Mouse (Mus musculus): Measurements from ENCODE around the gene Ptprg.
"Not testable (repeated sequence)": the region's sequence is repeated elsewhere in the genome, so short reads cannot be mapped to it uniquely, and the experiment has no call there.

Ptprg gene

DNA sequence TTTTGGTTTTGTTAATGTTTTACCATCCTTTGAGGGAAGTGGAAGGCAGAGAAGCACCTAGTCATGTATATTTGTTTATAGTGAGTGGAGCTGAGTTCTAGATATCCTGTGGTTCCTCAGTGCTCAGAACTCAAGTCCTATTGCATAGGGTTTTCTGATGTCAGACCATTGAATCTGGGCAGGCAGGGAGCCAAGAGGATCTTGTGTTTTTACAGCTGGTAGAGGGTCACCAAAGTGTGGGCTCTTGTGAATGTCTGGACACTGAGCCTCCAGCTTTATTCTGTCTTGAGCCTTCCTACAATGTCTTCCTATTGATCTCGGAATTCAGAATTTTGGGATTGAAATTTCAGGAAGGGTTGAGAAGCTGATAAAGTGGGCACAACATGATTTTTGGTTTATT, 206.0 kb downstream of the Ptprg start:
- no peak for DNase-seq

DNA sequence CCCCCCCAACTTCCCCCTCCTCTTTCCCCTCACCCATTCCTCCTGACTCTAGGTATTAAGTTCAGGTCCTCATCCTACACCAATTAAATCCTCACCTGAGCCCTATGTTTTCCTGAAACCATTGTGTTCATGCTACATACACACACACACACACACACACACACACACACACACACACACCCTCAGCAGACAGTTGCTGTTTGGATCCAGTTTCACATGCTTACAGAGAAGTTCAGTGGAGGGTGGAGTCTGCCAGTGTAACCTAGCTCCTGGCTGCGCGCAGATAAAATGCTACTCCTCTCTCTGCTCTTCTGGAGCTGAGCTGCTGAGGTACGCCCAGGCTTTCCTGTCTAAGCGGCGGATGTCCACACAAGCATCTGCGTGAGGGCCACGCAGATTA, 209.7 kb downstream of the Ptprg start:
- no peak for DNase-seq

DNA sequence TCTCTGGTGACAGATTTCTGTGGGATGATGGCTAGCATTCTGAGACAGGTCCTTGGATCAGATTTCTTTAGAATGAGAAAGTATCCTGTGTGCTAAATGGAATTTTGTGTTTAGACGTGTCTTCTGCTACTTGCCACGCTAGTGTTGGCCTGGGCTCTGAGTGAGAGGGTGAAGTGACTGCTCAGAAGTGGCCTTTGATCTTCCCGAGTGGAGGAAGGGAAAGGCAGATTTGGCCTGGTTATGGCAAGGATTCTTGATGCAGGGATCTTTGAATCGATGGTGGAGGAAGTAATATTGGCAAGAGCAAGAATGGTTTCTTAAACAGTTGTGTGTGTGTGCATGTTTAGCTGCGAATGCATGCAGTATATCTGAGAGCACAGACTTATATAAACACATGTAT, 219.4 kb downstream of the Ptprg start:
- no peak for DNase-seq

DNA sequence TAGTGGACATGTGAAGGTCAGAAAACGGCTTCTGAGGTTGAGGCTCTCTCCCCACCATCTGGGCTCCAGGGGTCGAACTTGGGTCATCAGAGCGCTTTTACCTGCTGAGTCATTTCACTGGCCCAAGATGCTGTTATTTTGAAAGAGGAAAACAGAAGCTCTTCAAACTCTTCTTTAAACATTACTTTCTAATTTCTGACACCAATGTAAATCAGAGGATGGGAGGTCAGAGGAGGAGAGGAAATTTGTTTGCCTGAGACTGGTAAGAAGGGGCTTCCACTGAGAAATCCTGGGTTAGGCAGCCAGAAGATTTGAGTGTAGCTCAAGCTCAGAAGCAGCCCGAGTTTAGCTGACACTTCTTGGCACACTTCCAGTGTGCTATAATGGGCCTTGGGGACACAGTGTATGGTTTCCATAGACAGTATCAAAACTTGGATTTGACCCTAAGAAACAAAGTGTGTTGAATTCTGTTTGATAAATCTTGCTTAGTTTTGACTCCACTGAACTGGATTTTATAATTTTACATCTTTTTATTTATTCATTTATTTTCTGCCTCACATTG, 221.2 kb downstream of the Ptprg start:
- no peak for DNase-seq

DNA sequence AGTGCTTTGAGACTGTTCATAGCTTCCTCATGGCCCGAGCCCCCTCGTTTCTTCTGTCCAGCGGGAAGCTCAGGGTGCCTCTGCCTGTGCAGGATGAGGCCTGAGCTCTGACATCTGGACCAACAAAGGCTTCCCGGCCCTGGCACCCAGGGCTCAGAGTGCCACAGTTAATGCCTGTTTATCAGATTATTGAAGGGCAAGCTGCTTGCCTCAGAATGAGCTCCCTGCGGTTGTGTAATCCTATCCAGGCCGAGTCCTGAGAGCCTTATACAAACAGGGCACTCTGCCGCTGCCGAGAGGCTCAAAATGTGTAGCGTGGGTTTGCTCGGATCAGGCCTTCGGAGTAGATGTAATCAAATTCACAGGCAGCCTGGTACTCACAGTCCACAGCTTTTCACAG, 221.9 kb downstream of the Ptprg start:
- peak in 1 of 2 experiments; percentile 1 for DNase-seq

DNA sequence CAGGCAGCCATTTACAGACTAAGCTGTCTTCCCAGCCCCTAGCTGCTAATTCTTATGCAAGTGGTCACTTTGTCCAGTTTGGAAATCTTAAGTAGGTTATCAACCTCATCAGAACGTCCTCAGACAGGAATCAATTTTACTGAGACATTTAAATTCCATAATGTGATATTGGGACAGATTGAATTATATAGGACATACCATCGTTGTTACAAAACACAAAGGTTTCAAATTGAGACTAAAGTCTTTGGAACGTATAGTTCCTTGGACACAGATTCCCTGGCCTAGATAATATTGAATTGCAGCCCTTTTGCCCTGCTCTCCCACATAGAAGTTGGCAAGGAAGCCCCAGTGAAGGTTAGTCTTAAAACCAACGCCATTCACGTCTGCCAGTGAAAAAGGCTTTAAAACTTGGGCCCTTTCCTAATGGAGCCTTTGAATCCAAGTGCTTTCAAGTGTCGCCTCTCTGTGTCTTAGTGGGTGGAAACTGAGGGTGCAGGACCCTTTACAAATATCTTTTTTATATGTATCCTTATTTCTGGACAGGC, 222.7 kb downstream of the Ptprg start:
- no peak for DNase-seq

DNA sequence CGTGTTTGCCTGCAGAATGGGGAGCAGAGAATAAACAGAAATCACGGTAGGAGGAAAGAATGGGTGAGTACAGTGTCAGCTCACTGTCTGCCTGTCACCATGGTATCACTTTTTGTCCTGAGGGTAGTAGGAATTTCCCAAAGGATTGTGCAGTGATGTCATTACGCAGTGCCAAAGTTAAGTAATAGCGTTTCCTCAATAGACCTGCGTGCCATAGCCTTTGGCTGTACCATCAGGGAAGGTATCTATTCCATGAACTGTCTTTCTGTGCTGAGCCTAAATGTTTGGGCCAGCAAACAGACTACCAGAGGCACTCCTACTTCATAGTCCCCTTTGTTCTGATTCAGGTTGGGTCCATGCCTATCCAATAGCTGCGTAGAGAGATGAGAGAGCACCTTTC, 223.2 kb downstream of the Ptprg start:
- no peak for DNase-seq

DNA sequence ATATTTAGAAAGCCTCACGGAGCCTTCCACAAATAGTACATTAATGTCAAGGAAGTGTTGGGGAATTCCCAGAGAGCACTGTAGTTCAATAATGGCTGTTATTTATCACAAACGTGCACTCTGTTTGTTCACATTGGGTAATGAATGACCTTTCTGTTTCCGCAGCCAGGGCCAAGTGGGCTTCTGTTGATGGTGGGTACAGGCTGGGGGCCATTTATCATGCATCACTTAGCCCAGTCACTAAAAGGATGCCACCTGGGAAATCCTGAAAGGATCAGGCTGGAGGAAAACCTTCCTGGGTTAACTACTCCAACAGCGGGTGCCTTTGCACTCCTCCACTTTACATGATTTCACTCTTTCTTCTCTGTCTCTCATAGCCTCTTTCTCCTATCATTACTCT, 237.9 kb downstream of the Ptprg start:
- no peak for DNase-seq

DNA sequence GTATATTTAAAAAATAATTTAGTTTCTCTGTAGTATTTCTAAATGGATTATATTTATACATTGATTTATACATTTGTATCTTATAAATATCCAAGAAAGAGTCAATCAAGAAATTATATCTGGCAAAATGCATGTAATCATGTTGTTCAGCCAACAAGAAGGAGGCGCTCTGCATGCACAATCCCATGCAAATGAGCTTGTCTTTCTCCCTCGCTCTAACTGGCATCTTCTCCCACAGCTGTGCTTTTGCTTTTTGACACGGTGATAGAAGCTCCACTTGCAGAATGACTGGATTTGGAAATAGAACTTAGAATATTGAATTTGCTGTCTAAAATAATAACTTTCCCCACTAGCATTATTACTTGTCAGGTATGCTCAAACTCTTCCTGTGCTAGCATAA, 240.5 kb downstream of the Ptprg start:
- no peak for DNase-seq

DNA sequence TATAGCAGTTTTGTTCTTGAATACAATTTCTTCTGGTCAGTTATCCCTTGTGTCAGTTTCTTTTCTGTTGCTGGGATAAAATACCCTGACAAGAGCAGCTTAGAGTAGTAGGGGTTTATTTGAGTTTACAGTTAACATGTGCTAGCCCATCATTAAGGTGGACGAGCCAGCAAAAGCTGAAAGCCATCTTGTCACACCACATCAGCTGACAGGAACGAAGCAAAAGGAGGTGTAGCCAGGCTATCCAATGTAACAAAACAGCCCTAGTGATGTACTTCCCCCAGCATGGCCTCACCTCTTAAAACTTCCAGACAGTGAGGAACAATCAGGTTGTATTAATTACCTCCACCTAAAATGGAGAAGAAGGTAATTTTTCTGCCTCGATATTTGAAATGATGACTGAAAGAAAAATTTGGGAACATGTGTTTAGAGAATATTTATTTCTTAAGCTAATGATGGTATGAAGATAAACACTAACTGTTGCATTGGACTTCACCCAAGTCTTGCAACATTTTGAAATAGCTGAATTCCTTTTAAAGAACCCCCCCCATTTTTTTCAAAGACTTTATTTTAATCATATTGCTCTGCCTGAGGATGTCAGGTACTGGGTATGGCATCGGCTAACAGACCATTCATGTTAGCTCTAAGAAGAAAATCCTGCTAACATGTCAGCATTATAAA, 249.2 kb downstream of the Ptprg start:
- DNase-seq, result no peak

DNA sequence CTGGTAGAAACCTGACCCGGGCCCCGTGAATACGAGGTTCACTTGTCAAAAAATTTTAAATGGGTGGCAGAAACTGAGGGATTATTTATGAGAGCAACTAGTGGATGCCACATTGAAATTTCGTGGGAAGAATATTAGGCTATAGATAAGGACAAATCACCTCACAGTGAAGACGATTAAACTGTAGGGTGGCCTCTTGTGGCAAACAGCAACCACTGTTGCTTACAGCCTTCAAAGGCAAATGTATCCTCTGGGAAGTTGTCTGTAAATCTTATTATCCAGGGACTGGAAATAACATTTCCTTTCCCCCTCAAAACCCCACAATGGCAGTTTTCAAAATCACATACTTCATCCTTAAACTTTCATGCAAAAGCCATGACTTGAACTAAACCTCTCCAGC, 253.3 kb downstream of the Ptprg start:
- no peak for DNase-seq

DNA sequence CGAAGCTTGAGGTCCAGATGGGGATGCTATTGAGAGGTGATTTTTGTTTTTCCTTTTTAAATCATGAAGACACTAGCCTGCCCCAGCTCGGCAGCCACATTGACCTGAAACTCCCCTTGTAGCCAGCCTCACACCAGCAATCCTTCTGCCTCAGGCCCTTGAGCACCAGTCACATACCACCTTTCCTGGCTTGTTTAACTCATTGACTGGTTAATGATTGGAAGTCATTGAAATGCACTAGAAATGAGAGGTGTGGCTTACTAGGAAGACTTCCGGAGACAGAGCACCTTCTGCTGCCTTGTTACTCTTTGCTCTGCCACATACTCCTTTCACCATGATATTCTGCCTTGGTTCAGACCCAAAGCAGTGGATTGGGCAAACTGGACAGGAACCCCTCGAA, 254.1 kb downstream of the Ptprg start:
- no peak for DNase-seq

DNA sequence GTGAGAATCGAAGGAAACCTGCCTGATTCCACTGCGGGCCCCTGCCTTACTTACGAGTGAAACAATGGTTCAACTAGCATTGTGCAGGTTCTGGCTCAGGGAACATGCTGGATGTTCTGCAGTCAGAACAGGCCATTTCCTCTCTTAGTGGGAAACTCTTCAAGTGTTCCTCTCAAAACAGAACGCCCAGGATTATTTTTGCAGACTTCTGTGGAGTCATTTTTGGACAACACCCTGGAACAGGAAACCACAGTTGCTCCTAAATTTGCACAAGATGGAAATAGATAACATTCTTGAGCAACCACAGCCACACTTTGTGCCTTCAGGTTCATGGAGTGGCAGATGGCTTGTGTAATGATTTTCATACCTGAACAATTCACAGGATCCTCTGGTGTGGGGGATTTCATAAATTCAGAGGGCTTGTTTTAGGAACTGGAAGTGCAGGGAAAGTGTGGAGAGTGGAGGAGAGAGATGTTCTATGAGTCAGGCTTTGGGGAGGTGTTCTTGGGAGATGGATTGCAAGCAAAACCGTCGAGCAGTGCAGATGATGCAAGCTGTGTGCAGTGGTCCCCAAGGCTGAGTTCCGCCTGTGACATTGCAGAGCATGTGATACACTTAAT, 257.9 kb downstream of the Ptprg start:
- DNase-seq, result no peak

DNA sequence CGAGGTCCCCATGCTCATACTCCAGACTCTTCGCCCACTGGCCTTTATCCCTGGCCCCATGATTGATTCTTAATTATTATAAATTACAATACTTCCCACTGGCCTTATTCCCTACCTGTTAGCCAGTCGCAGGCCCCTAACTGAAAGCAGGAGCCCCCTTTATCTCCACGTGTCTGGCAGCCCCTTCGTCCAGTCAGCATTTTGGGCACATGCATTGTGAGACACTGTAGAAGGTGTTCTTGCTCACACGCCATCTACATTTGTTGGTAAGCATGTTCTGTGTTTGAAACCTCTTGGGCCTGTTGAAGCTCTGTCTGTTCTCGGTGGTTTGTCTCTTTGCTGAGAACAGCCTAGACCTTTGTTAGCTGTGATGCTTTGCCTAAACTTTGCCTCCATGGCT, 259.0 kb downstream of the Ptprg start:
- DNase-seq, result no peak

DNA sequence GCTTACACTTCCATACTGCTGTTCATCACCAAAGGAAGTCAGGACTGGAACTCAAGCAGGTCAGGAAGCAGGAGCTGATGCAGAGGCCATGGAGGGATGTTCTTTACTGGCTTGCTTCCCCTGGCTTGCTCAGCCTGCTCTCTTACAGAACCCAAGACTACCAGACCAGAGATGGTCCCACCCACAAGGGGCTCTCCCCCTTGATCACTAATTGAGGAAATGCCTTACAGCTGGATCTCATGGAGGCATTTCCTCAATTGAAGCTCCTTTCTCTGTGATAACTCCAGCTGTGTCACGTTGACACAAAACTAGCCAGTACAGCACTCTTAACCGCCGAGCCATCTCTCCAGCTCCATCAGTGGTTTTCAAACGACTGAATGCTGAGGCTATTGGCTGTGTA, 261.5 kb downstream of the Ptprg start:
- not testable (repeated sequence) for DNase-seq

DNA sequence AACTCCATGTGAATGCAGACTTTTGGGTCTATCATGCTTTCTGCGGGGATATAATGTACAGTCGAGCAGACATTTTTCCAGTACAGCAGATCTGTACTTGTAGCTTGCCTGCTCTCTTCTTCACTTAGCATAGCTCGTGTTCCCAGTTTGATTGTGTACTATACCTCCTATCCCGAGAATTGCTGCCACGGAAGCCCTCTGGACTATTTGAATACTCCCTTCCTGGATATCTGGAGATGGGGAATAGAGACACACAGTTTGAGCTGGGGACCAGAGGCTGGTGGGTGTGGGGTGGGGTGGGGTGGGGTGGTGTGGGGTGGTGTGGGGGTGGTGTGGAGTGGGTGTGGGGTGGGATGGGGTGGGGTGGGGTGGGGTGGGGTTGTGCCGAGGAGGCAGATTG, 263.9 kb downstream of the Ptprg start:
- DNase-seq, result no peak

DNA sequence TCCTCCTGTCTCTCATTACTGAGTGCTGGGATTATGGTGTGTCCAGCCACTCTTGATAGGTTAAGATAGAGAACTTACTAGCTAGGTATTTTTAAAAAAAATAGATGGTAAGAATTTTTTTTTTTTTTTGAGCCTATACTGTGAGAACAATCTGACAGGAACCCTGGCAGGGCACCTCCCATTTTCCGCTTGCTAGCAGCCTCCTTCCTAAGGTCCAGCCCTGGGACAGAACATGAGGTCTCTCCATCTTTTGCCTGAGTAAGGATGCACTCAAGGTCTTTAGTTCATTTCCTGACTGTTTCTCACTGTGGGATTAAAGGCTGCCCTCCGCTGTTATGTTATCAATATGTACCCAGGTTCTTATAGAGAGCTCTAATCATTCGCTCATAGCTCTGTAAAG, 264.7 kb downstream of the Ptprg start:
- DNase-seq, result no peak

DNA sequence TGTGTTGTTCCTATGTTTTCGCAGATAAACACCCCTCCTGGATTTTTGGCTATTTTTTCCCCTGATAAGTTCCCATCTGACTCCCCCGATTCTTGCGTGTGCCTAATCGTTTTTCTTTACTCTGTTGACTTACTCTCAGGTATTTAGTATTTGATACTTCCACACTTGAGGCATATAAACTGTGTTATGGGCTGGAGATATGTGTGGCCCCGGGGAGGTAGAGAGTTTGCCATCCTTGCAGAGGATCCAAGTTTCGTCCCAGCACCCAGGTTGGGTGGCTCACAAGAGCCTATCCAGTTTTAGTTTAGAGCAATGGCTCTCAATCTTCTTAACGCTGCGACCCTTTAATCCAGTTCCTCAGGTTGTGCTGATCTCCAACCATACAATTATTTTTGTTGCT, 265.4 kb downstream of the Ptprg start:
- no peak for DNase-seq

DNA sequence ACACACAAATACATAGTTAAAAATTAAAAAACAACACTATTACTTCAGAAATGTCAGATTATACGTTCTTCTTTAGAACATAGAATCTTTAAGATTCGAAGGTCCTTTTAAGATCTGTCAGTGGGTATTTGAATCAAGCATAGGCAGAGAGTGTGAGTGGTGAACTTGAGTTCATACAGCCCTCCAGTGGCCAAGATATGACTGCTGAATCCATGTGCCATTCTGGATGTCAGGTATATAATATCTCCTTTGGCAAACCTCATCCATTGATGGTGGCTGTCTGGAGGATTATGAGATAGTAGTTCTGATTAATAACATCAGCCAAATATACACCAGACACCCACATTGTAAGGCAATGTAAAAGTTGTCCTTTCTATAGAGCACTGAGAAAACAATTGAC, 266.0 kb downstream of the Ptprg start:
- no peak for DNase-seq

DNA sequence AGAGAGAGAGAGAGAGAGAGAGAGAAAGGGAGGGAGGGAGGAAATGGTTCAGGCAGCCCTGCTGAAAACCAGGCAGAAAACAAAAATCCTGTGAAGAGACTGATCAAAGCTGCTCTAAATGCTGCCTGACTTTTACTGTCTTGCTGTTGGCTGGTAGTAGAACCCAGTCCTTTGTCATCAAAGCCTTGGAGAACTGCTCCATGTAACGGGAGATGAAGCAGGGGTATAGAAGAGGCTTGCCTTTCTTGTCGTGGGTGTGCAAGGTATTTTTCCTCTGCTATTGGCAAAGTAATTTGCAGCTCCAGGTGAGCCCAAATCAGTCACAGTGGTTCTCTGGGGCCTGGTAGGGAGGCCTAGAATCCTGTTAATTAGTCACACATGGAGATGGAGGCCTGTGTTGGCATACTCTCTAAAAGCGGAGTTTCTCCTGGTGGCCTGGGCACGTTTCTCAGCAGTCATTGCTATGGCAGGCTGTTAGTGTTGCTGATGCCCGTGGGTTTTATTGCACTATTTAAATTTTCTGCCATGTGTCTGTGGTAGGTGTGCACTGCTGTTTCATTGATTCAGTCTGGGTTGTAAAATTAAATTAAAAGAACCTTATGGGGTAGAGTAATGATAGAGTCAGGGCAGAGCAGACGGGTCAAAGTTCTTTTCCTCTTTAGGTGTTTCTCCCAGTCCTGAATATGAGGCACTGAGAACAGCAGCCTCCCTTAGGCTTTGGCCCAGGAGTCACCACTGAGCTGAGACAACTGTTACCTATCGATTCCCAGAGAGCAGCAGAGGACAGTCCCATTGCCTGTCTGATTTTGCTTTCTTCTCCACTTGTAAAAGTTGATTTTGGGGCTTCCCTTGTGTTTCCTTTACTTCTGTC, 269.7 kb downstream of the Ptprg start:
- DNase-seq, result no peak

DNA sequence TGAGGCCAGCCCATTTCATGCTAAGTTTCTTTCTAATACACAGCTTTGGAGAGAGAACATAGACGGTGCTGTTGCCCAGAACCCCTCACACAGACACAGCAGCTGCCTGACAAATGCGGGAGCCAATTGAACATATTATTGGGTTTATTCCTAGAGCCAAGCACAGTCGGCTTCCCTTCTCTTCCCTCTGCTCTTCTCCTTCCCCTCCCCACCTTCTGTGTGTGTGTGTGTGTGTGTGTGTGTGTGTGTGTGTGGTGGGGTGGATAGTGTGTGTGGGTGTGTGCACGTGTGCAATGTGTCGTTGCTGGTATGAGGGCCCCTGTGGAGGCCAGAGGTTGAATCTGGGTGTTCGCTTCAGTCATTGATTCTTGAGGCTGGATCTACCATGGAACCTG, 270.4 kb downstream of the Ptprg start:
- no peak for DNase-seq

DNA sequence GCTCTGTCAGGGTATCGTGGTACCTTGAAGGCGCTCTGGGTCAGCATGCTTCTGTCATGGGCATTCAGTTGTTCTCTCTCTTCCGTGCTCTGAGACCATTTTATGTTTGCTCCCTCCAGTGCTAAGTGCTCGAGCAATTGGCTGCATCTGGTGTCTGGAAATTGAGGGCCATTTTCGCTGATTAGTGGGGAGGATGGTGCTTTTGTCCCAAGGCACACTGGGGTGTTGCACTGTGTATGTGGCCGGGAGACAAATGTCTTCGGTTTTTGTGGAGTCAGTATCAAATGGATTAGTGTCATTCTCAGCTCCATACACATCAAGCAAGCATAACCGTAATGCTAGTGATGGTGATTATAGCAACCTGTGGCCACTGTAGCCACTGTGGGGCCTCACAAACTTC, 271.6 kb downstream of the Ptprg start:
- DNase-seq, result no peak

DNA sequence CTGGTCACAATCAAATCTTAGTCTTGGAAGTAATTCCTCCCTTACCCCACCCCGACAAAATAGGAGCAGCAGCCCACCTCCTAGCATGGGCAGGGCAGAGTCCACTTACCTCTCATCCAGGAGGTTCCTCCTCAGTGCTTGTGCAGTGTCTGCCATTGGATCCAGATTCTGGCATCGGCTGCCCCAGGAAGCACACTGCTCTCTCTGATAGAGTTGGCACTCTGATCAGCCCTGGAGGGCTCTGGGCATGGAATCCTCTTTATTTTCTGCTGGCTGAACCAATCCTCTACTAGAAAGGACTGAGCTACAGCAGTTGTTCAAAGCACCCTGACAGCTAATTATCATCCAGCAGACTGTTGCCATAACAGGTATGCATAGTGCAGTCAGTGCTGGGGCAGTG, 272.2 kb downstream of the Ptprg start:
- DNase-seq, result no peak

DNA sequence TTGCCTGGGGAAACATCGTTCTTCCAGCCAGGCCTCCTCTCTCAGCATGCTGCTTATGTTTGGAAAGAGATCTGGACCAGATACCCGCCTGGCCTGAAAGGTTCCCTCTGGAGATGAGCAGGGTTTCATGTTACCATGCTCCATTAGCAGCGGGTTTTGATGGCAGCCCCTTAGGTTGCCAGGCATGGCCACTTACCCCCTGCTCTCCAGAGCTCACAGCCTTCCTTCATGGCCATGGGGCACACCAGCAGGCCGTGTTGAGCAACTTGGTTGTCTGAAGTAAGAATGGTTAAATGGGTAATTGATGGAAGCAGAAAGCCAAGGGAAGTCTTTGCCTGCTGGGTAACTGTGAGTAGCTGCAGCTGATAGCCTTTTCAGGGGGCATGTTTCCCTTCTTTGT, 274.8 kb downstream of the Ptprg start:
- DNase-seq, result no peak

Measured in thymus, adult 18-20 months (tissue).